Comparison of ENCODE assay signal across 28 mouse cellular contexts in the genomic region with DNA sequence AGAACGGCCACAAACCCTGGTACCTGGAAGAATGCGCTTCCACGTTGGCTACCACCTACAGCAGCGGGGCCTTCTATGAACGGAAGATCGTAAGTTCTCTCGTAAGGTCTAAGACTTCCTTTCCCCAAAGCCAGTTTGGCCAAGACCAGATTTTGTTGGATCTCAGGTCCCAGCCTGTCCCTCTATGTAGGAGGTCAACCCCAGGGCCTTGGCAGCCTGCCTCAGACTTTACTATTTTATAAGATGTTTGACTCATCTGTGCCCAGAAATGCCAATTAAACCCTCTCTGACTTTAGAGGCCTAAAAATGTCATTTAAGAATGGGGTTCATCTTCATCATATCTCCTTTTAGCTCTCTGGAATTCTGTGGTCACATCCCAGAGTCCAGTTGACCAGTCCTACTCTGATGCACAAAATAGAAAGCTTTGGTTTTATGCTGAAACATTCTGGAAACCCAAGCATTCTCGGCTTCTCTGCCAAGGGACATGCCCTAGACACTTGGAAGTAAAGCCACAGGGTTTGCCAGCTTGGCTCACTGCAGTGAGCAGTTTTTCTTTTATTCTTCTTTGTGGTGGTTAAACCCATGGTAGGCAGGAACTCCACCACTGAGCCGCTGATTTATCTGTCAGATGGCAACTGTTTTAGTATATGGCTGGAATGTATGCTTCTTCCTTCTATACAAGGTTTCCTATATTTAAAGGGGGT.
A peak's percentile ranks its signal among the peaks of the same experiment; 100 is the strongest.
DNase-seq lines count a peak whose midpoint lies in the region; ATAC-seq and TF ChIP-seq lines count a peak whose summit lies in the region.
"Had no signal": no experiment of that assay in that cellular context is flagged by ENCODE, and none has a peak within 500 bp of the region (broad histone marks: within the 10 kb centered on the region; RNA-seq: fewer than 3 reads in every experiment).

No protein-coding gene starts in this region.

- no peaks in the 10 kb centered on the region for H3K9me3 ChIP-seq in forebrain, postnatal 0 days (ENCODE audit: low read length)
- no peaks in the 10 kb centered on the region for H3K9me3 ChIP-seq in forebrain, embryonic 12.5 days
- H3K9me3 ChIP-seq in midbrain, embryonic 10.5 days (replicated peaks), result peaks cover 6% of the 10 kb centered on the region; the same call in 1 of the 2 replicates
- H3K9me3 ChIP-seq in midbrain, embryonic 11.5 days (ENCODE audit: control insufficient read depth, low read length), result no peaks in the 10 kb centered on the region
- H3K9me3 ChIP-seq: embryonic facial prominence, embryonic 12.5 days; forebrain, embryonic 15.5 days; G1E; heart, embryonic 10.5 days had no signal

- WGBS in forebrain, postnatal 0 days, result 93% methylated on average over 9 of the region's 9 CpGs
- WGBS in forebrain, embryonic 12.5 days, result 96% methylated on average over 9 of the region's 9 CpGs
- WGBS in midbrain, embryonic 10.5 days, result 96% methylated on average over 9 of the region's 9 CpGs
- 95% methylated on average over 9 of the region's 9 CpGs for WGBS in midbrain, embryonic 11.5 days

- peaks cover 5% of the 10 kb centered on the region; the same call in 1 of the 2 replicates for H3K4me1 ChIP-seq in forebrain, postnatal 0 days (ENCODE audit: insufficient read depth)
- peaks cover 16% of the 10 kb centered on the region for H3K4me1 ChIP-seq in forebrain, embryonic 12.5 days
- peaks cover 22% of the 10 kb centered on the region for H3K4me1 ChIP-seq in midbrain, embryonic 10.5 days
- H3K4me1 ChIP-seq in midbrain, embryonic 11.5 days (ENCODE audit: control insufficient read depth, insufficient read depth, low read length), result peaks cover 14% of the 10 kb centered on the region

- DNase-seq in forebrain, postnatal 0 days, result peak; percentile 20
- no peak for DNase-seq in midbrain, embryonic 10.5 days (ENCODE audit: low spot score)
- no peak for DNase-seq in midbrain, embryonic 11.5 days (ENCODE audit: low spot score, missing footprints)
- peak; percentile 89 for DNase-seq in fat pad, adult 2 months (ENCODE audit: extremely low read depth, low read depth, low spot score)
- DNase-seq in heart, adult 8-10 months (ENCODE audit: low spot score), result no peak
- DNase-seq in heart, adult 18-20 months, result no peak
- DNase-seq: adrenal gland, postnatal 10 days; adrenal gland, postnatal 36 days; B cell, adult 2 months; cerebellum, adult 18-20 months; cerebellum, adult 9-10 months; cerebellum, postnatal 14 days; gastrocnemius, postnatal 10 days; gastrocnemius, postnatal 36 days; heart, adult 11 months; heart, postnatal 14 days; heart, postnatal 4 days had no signal

- H3K9ac ChIP-seq in forebrain, postnatal 0 days, result no peak overlapping the region
- H3K9ac ChIP-seq in forebrain, embryonic 12.5 days, result no peak overlapping the region
- H3K9ac ChIP-seq in midbrain, embryonic 11.5 days (ENCODE audit: low read length), result no peak overlapping the region
- H3K9ac ChIP-seq: embryonic facial prominence, embryonic 12.5 days; forebrain, embryonic 15.5 days; heart, embryonic 13.5 days; hindbrain, embryonic 14.5 days had no signal

- no peak overlapping the region for H3K4me3 ChIP-seq in forebrain, postnatal 0 days (ENCODE audit: low read depth, low read length)
- no peak overlapping the region for H3K4me3 ChIP-seq in forebrain, embryonic 12.5 days (replicated peaks)
- H3K4me3 ChIP-seq in midbrain, embryonic 10.5 days, result no peak overlapping the region
- no peak overlapping the region for H3K4me3 ChIP-seq in midbrain, embryonic 11.5 days (ENCODE audit: low read depth, low read length)
- H3K4me3 ChIP-seq: embryonic facial prominence, embryonic 12.5 days; forebrain, embryonic 15.5 days; heart, embryonic 10.5 days; heart, embryonic 13.5 days had no signal

- no peak overlapping the region for H3K27ac ChIP-seq in forebrain, postnatal 0 days (ENCODE audit: low read depth, low read length)
- H3K27ac ChIP-seq in forebrain, embryonic 12.5 days, result no peak overlapping the region
- H3K27ac ChIP-seq in midbrain, embryonic 10.5 days (replicated peaks), result 0 out of 2 replicates have a peak overlapping the region, but pooled peaks have one; percentile 9
- H3K27ac ChIP-seq in midbrain, embryonic 11.5 days (ENCODE audit: low read depth, low read length), result no peak overlapping the region
- H3K27ac ChIP-seq: embryonic facial prominence, embryonic 12.5 days; forebrain, embryonic 15.5 days; heart, embryonic 10.5 days; heart, embryonic 13.5 days; hindbrain, embryonic 14.5 days; hindbrain, postnatal 0 days had no signal

- no peak for TF ChIP-seq CTCF in forebrain, postnatal 0 days (IDR thresholded peaks at IDR 0.05; ENCODE audit: low read depth)

- no peak overlapping the region for H3K4me2 ChIP-seq in forebrain, postnatal 0 days (ENCODE audit: low read depth)
- H3K4me2 ChIP-seq in forebrain, embryonic 12.5 days, result no peak overlapping the region
- H3K4me2 ChIP-seq in midbrain, embryonic 11.5 days, result no peak overlapping the region
- H3K4me2 ChIP-seq: embryonic facial prominence, embryonic 12.5 days; forebrain, embryonic 15.5 days; heart, embryonic 13.5 days; hindbrain, embryonic 14.5 days had no signal

- no peaks in the 10 kb centered on the region for H3K27me3 ChIP-seq in forebrain, postnatal 0 days (ENCODE audit: insufficient read depth, low read length)
- H3K27me3 ChIP-seq in forebrain, embryonic 12.5 days, result no peaks in the 10 kb centered on the region
- no peaks in the 10 kb centered on the region for H3K27me3 ChIP-seq in midbrain, embryonic 10.5 days (ENCODE audit: low read depth, poor library complexity, severe bottlenecking)
- no peaks in the 10 kb centered on the region for H3K27me3 ChIP-seq in midbrain, embryonic 11.5 days (ENCODE audit: control insufficient read depth, insufficient read depth, low read length)
- H3K27me3 ChIP-seq: embryonic facial prominence, embryonic 12.5 days; forebrain, embryonic 15.5 days had no signal

- H3K36me3 ChIP-seq in forebrain, postnatal 0 days (ENCODE audit: insufficient read depth), result no peaks in the 10 kb centered on the region
- H3K36me3 ChIP-seq in forebrain, embryonic 12.5 days (replicated peaks), result no peaks in the 10 kb centered on the region; the same call in 1 of the 2 replicates
- H3K36me3 ChIP-seq in midbrain, embryonic 10.5 days, result no peaks in the 10 kb centered on the region
- H3K36me3 ChIP-seq in midbrain, embryonic 11.5 days (ENCODE audit: control insufficient read depth, insufficient read depth, low read length), result no peaks in the 10 kb centered on the region
- H3K36me3 ChIP-seq: embryonic facial prominence, embryonic 12.5 days; forebrain, embryonic 15.5 days; G1E had no signal

- ATAC-seq in forebrain, postnatal 0 days, result no peak
- ATAC-seq in forebrain, embryonic 12.5 days (ENCODE audit: low FRiP score), result no peak
- no peak for ATAC-seq in midbrain, embryonic 11.5 days (ENCODE audit: low FRiP score)
- ATAC-seq: activated CD4-positive, CD25-positive, alpha-beta regulatory T cell, adult 4 months; forebrain, embryonic 15.5 days; hindbrain, postnatal 0 days; inflammation-experienced regulatory T-cells, adult 6 months; intestine, postnatal 0 days had no signal

Comparison
In these comparisons a context has a peak if more than half of its experiments do, and no peak if none do; other contexts are left out.
1. DNase-seq: peak in forebrain, postnatal 0 days (single experiment) and fat pad, adult 2 months (single experiment); none in midbrain, embryonic 10.5 days (single experiment), midbrain, embryonic 11.5 days (single experiment), heart, adult 8-10 months (single experiment) and heart, adult 18-20 months (0 of 2).